Mouse (Mus musculus): ENCODE data around the gene Sema6b. TPM values are rescaled to one million over a fixed set of nuclear protein-coding genes. Genes with fewer than 3 reads are reported as not detected.
A peak's percentile ranks its signal among the peaks of the same experiment; 100 is the strongest.

The Sema6b gene
- polyA plus RNA-seq, 1 experiment: 0.81 TPM

DNA sequence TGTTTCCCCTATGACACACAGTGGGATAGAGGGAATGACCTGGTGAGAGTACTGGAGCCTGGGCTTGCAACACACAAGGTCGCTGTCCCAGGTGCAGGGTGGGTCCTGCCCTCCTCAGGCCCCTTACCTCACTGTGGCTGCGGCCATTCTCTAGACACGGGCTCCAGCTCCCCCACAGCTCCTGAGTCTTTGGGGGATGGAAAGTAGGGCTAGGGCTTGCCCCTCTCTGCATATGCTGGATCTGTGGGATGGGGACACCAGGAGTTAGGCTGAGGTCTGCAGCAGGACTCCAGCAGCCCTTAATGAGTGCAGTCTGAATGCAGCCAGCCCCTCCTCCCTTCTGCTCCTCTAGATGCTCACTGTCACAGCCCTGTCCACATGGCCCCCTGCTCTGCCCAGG lies 27.4 kb downstream of the Sema6b start:
- Histone ChIP-seq H3K36me3 (ENCODE audit: control insufficient read depth, insufficient read depth) (no peaks in the 10 kb centered on the region), H3ac (ENCODE audit: control insufficient read depth, insufficient read length, low read depth) (no peak overlapping the region), H3K79me3 (ENCODE audit: low read depth) (no peaks in the 10 kb centered on the region), H3K79me2 (ENCODE audit: control insufficient read depth, insufficient read depth) (no peaks in the 10 kb centered on the region), H3K4me3 (ENCODE audit: insufficient read depth, poor library complexity, severe bottlenecking) (no peak overlapping the region), H3K27me3 (ENCODE audit: control insufficient read depth, insufficient read depth, insufficient read length) (peaks cover 5% of the 10 kb centered on the region)
- no peak for TF ChIP-seq MAX (IDR thresholded peaks at IDR 0.05)
- TF ChIP-seq USF1 (IDR thresholded peaks at IDR 0.05; ENCODE audit: low read depth): no peak
- TF ChIP-seq CEBPB (IDR thresholded peaks at IDR 0.05; ENCODE audit: low read depth): no peak
- no peak for TF ChIP-seq MYOG (IDR thresholded peaks at IDR 0.05; ENCODE audit: control insufficient read depth, extremely low read depth, insufficient read length)
- no peak for TF ChIP-seq FOSL1 (IDR thresholded peaks at IDR 0.05; ENCODE audit: insufficient read depth, low read length, poor library complexity, severe bottlenecking)
- no peak for TF ChIP-seq MYOD1 (IDR thresholded peaks at IDR 0.05; ENCODE audit: control insufficient read depth, insufficient read length, low read depth)
- no peak for TF ChIP-seq CTCF (IDR thresholded peaks at IDR 0.05; ENCODE audit: control insufficient read depth, insufficient read depth, insufficient read length)

GRCm38 (mm10) chr17:56111864-56112263 lies 28.3 kb downstream of the Sema6b start:
- Histone ChIP-seq H3K79me2 (ENCODE audit: control insufficient read depth, insufficient read depth) (no peaks in the 10 kb centered on the region), H3K36me3 (ENCODE audit: control insufficient read depth, insufficient read depth) (no peaks in the 10 kb centered on the region), H3K27me3 (ENCODE audit: control insufficient read depth, insufficient read depth, insufficient read length) (peaks cover 5% of the 10 kb centered on the region), H3K79me3 (ENCODE audit: low read depth) (no peaks in the 10 kb centered on the region), H3K4me3 (ENCODE audit: insufficient read depth, poor library complexity, severe bottlenecking) (no peak overlapping the region), H3ac (ENCODE audit: control insufficient read depth, insufficient read length, low read depth) (no peak overlapping the region)
- TF ChIP-seq CTCF (IDR thresholded peaks at IDR 0.05; ENCODE audit: control insufficient read depth, insufficient read depth, insufficient read length): peak; percentile 73
- peak; percentile 72 for TF ChIP-seq USF1 (IDR thresholded peaks at IDR 0.05; ENCODE audit: low read depth)
- TF ChIP-seq FOSL1 (IDR thresholded peaks at IDR 0.05; ENCODE audit: insufficient read depth, low read length, poor library complexity, severe bottlenecking): no peak

DNA sequence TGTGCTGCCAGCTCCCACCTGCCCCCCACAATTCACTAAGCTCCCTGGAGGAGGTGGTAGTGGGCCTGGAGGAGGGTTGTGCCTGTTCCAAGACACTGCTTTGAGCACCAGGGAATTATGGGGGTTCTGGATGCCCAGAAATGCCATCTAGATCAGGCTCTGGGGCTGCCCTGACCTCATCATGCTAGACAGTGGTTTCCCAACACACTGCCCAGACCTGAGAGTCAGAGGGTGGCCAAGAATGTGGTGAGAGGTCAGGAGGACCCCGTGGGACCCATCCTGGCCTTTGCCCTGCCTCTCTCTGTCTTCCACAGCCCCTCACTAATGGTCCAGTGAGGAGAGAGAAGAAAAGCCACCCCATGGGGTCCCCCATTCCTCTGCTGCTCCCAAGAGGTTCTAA lies 29.1 kb downstream of the Sema6b start:
- Histone ChIP-seq H3K79me2 (ENCODE audit: control insufficient read depth, insufficient read depth) (no peaks in the 10 kb centered on the region), H3K4me3 (ENCODE audit: insufficient read depth, poor library complexity, severe bottlenecking) (no peak overlapping the region), H3ac (ENCODE audit: control insufficient read depth, insufficient read length, low read depth) (no peak overlapping the region), H3K79me3 (ENCODE audit: low read depth) (no peaks in the 10 kb centered on the region), H3K27me3 (ENCODE audit: control insufficient read depth, insufficient read depth, insufficient read length) (no peaks in the 10 kb centered on the region), H3K36me3 (ENCODE audit: control insufficient read depth, insufficient read depth) (no peaks in the 10 kb centered on the region)
- no peak for TF ChIP-seq MYOD1 (IDR thresholded peaks at IDR 0.05; ENCODE audit: control insufficient read depth, insufficient read length, low read depth)
- no peak for TF ChIP-seq FOSL1 (IDR thresholded peaks at IDR 0.05; ENCODE audit: insufficient read depth, low read length, poor library complexity, severe bottlenecking)
- TF ChIP-seq CTCF (IDR thresholded peaks at IDR 0.05; ENCODE audit: control insufficient read depth, insufficient read depth, insufficient read length): no peak
- no peak for TF ChIP-seq USF1 (IDR thresholded peaks at IDR 0.05; ENCODE audit: low read depth)
- TF ChIP-seq MYOG (IDR thresholded peaks at IDR 0.05; ENCODE audit: control insufficient read depth, extremely low read depth, insufficient read length): no peak
- TF ChIP-seq MAX (IDR thresholded peaks at IDR 0.05): no peak
- TF ChIP-seq CEBPB (IDR thresholded peaks at IDR 0.05; ENCODE audit: low read depth): no peak

DNA sequence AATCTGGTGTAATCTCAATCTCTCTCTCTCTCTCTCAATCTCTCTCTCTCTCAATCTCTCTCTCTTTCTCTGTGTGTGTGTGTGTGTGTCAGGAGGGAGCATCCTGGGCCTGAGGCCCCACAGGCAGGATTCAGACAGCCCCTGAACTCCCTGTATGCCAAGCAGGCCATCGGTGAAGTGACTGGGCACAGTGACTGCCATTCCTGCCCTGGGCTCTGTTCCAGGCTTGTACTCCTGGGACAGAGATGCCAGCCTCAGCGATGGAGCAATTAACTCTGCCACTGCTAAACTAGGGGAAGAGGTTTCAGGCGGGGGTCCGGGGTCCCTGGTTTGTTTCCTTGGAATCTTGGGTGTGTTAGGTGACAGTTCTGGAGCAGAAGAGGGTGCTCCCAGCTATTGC lies 29.6 kb downstream of the Sema6b start:
- Histone ChIP-seq H3K79me3 (ENCODE audit: low read depth) (no peaks in the 10 kb centered on the region), H3K4me3 (ENCODE audit: insufficient read depth, poor library complexity, severe bottlenecking) (no peak overlapping the region), H3K27me3 (ENCODE audit: control insufficient read depth, insufficient read depth, insufficient read length) (no peaks in the 10 kb centered on the region), H3ac (ENCODE audit: control insufficient read depth, insufficient read length, low read depth) (no peak overlapping the region), H3K36me3 (ENCODE audit: control insufficient read depth, insufficient read depth) (no peaks in the 10 kb centered on the region), H3K79me2 (ENCODE audit: control insufficient read depth, insufficient read depth) (no peaks in the 10 kb centered on the region)
- no peak for TF ChIP-seq MAX (IDR thresholded peaks at IDR 0.05)
- no peak for TF ChIP-seq MYOD1 (IDR thresholded peaks at IDR 0.05; ENCODE audit: control insufficient read depth, insufficient read length, low read depth)
- no peak for TF ChIP-seq USF1 (IDR thresholded peaks at IDR 0.05; ENCODE audit: low read depth)
- no peak for TF ChIP-seq CEBPB (IDR thresholded peaks at IDR 0.05; ENCODE audit: low read depth)
- no peak for TF ChIP-seq MYOG (IDR thresholded peaks at IDR 0.05; ENCODE audit: control insufficient read depth, extremely low read depth, insufficient read length)
- TF ChIP-seq CTCF (IDR thresholded peaks at IDR 0.05; ENCODE audit: control insufficient read depth, insufficient read depth, insufficient read length): no peak
- no peak for TF ChIP-seq FOSL1 (IDR thresholded peaks at IDR 0.05; ENCODE audit: insufficient read depth, low read length, poor library complexity, severe bottlenecking)

DNA sequence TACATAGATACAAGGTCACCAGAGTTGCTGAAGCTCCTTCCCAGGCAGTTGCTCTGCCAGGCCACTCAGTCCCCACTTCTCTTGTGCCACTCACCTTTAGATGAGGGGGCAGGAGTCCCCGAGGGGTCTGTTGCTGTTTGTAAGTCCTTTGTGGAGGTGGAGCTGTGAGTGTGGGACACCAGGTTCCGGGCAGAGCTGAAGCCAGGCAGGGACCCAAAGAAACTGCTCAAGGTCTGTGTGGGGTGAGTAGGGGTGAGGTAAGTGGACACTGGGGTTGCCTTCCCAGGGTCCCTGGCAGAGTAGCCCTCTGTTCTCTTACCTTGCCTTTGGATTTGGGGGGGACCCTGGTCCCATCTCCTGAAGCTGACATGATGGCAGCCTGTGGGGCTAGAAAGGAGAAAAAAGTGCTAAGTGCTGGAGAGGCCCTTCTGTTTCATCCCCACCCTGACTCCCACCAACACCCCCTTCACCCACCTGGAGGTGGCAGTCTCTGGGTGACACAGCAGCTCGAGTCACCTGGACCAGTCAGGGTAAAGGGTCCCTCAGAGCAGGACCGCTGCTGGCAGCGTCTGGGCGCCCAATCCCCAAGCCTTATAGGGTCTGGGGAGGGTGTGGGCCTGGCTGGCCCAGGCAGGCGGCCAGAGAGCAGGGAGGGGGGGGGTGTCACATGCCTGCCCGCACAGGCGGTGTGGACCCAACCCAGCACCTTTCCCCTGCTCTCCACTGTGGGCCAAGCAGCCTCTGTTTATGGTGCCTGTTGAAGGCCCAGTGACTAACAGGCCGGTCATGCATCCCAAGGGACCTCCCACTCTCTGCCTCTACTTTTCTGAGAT lies 30.7 kb downstream of the Sema6b start, which contains the start of gene Plin4:
Gene Plin4, minus strand, starts transcription at position 585 of the 833 bp plus-strand sequence.
- no peaks in the 10 kb centered on the region for H3K79me2 ChIP-seq (ENCODE audit: control insufficient read depth, insufficient read depth)
- H3K27me3 ChIP-seq (ENCODE audit: control insufficient read depth, insufficient read depth, insufficient read length): no peaks in the 10 kb centered on the region
- no peaks in the 10 kb centered on the region for H3K79me3 ChIP-seq (ENCODE audit: low read depth)
- H3K4me3 ChIP-seq (ENCODE audit: insufficient read depth, poor library complexity, severe bottlenecking): peak within 1 kb of the TSS; percentile 23
- H3ac ChIP-seq (ENCODE audit: control insufficient read depth, insufficient read length, low read depth): peak within 1 kb of the TSS; percentile 34
- no peak for TF ChIP-seq CEBPB (IDR thresholded peaks at IDR 0.05; ENCODE audit: low read depth)
- peak; percentile 69 for TF ChIP-seq FOSL1 (IDR thresholded peaks at IDR 0.05; ENCODE audit: insufficient read depth, low read length, poor library complexity, severe bottlenecking)
- no peak for TF ChIP-seq MAX (IDR thresholded peaks at IDR 0.05)
- no peaks in the 10 kb centered on the region for H3K36me3 ChIP-seq (ENCODE audit: control insufficient read depth, insufficient read depth)

Measured in C2C12 (cell line).